Mouse (Mus musculus) hindbrain, embryonic 11.5 days (tissue): ENCODE results near the gene Arid1b. TPM values are rescaled to one million over a fixed set of nuclear protein-coding genes. Genes with fewer than 3 reads are reported as not detected.

Experiments used
- ATAC-seq: fragments of 200-750 bp; cut with Nextera tagmentation; 2 replicates; pipeline ENCODE4 v1.8.0; 2017; ENCODE audit warnings: mild to moderate bottlenecking, moderate TSS enrichment, moderate library complexity; ENCODE audit not compliant: low FRiP score
- DNase-seq: peaks from one replicate; pipeline ENCODE4 v3.0.0-alpha.2; 2015; ENCODE audit warnings: low spot score
- H3K27ac ChIP-seq: fragments of 300-500 bp; sonication (generic); 2 replicates; pipeline ENCODE4 v1.5.1; 2014; ENCODE audit warnings: mild to moderate bottlenecking, low read depth, low read length
- H3K27me3 ChIP-seq: fragments of 300-500 bp; sonication (generic); 2 replicates; pipeline ENCODE4 v1.6.1; 2014; ENCODE audit warnings: mild to moderate bottlenecking, low read length, moderate library complexity, mixed read lengths; ENCODE audit not compliant: control insufficient read depth, insufficient read depth
- H3K36me3 ChIP-seq: fragments of 300-500 bp; sonication (generic); 2 replicates; pipeline ENCODE4 v1.6.1; 2014; ENCODE audit warnings: mild to moderate bottlenecking, low read length, moderate library complexity, mixed read lengths; ENCODE audit not compliant: control insufficient read depth, insufficient read depth
- H3K4me1 ChIP-seq: fragments of 300-500 bp; sonication (generic); replicated peaks from 2 replicates; pipeline ENCODE4 v1.6.1; 2014; ENCODE audit warnings: low read length, mixed read lengths; ENCODE audit not compliant: control insufficient read depth, insufficient read depth
- H3K4me2 ChIP-seq: fragments of 300-500 bp; sonication (generic); replicated peaks from 2 replicates; pipeline ENCODE4 v1.6.1; 2014; ENCODE audit warnings: mild to moderate bottlenecking, low read depth, low read length
- H3K4me3 ChIP-seq: fragments of 300-500 bp; sonication (generic); 2 replicates; pipeline ENCODE4 v1.5.1; 2014; ENCODE audit warnings: low read depth, low read length
- H3K9ac ChIP-seq: fragments of 300-500 bp; sonication (generic); 2 replicates; pipeline ENCODE4 v1.6.1; 2014; ENCODE audit warnings: low read depth, low read length
- H3K9me3 ChIP-seq: fragments of 300-500 bp; sonication (generic); 2 replicates; pipeline ENCODE4 v1.6.1; 2016; ENCODE audit warnings: low read length; ENCODE audit not compliant: control insufficient read depth
- WGBS: fragments of 180-500 bp; shearing (Covaris S2); extraction: QIAGEN DNeasy Blood & Tissue Kit; methylation state at CpG from one replicate; pipeline ENCODE4 v1.1.7; 2014; 5-methylcytosine and 5-hydroxymethylcytosine counted together
- polyA plus RNA-seq: library from polyadenylated mRNA; unstranded; fragments of >200 nt; fragmentation: Nextera tagmentation; extraction: Ambion mirVana; gene quantifications from 2 replicates; pipeline ENCODE4 v1.2.1, GENCODE M21; 2014

Arid1b gene
- polyA plus RNA-seq, 1 experiment from 2014 or later = 18.6 TPM

DNA sequence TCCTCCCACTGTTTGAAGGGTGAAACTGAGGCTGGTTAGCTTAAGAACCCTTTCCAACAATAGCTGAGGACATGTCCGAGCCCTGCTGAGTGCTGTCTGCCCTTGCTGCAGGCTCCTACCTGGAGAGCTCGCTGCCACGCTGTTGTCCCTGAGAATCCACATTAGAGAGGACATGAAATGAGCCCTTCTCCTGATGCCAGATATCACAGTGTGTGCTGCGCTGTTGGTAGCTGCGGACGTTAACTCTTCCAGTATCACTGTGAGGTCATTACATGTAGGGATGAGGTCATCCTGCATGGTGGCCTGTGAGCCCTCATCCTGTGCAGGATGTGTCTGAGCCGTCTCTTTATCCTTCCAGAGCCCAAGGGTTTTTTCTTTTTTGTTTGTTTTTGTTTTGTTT, 235.9 kb downstream of the Arid1b start:
- no peak overlapping the region for H3K4me2 ChIP-seq
- no peak for ATAC-seq
- no peaks in the 10 kb centered on the region for H3K9me3 ChIP-seq
- no peaks in the 10 kb centered on the region for H3K27me3 ChIP-seq
- H3K27ac ChIP-seq = no peak overlapping the region
- no peak overlapping the region for H3K4me3 ChIP-seq
- DNase-seq = no peak
- H3K4me1 ChIP-seq = no peaks in the 10 kb centered on the region; the same call in 1 of the 2 replicates
- H3K36me3 ChIP-seq = no peaks in the 10 kb centered on the region
- 79% methylated on average over 7 of the region's 7 CpGs for WGBS
- no peak overlapping the region for H3K9ac ChIP-seq

- WGBS = 67% methylated on average over 2 of the region's 2 CpGs
- no peak overlapping the region for H3K9ac ChIP-seq
- ATAC-seq = no peak
- no peaks in the 10 kb centered on the region for H3K36me3 ChIP-seq
- H3K9me3 ChIP-seq = no peaks in the 10 kb centered on the region
- H3K27ac ChIP-seq = no peak overlapping the region
- no peak for DNase-seq
- H3K4me2 ChIP-seq = no peak overlapping the region
- no peak overlapping the region for H3K4me3 ChIP-seq
- H3K4me1 ChIP-seq = peaks cover 3% of the 10 kb centered on the region; the same call in 1 of the 2 replicates
- H3K27me3 ChIP-seq = no peaks in the 10 kb centered on the region
These were observed 238.0 kb downstream of the Arid1b start for GRCm38 (mm10) chr17:5232180-5232579.

DNA sequence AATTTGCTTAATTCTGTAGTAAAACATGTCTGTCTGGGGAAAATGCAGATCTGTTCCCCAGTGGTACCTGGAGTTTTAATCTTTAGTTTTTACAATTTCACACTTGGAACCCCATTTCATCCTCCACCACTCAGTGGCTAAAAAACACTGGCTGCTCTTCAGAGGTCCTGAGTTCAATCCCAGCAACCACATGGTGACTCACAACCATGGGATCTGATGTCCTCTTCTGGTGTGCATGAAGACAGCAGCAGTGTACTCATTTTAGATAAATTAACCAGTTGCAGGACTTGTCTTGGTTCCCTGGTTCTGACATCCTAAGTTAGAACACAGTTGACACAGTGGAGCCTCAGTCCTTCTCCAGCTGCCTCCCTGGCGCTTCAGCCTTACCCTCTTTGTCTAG, 239.9 kb downstream of the Arid1b start:
- ATAC-seq (no peak), DNase-seq (no peak)
- Histone ChIP-seq H3K27me3 (no peaks in the 10 kb centered on the region), H3K4me2 (no peak overlapping the region), H3K4me3 (no peak overlapping the region), H3K36me3 (no peaks in the 10 kb centered on the region), H3K9me3 (no peaks in the 10 kb centered on the region), H3K4me1 (0 out of 2 replicates have a peak, but pooled peaks cover 3% of the 10 kb centered on the region), H3K27ac (no peak overlapping the region), H3K9ac (no peak overlapping the region)
- WGBS = 100% methylated on average over 1 of the region's 1 CpGs

- Histone ChIP-seq H3K4me3 (no peak overlapping the region), H3K27me3 (no peaks in the 10 kb centered on the region), H3K9me3 (no peaks in the 10 kb centered on the region), H3K4me1 (0 out of 2 replicates have a peak, but pooled peaks cover 3% of the 10 kb centered on the region), H3K36me3 (no peaks in the 10 kb centered on the region), H3K9ac (no peak overlapping the region), H3K4me2 (no peak overlapping the region), H3K27ac (no peak overlapping the region)
- ATAC-seq (no peak), DNase-seq (no peak)
- WGBS = 84% methylated on average over 9 of the region's 9 CpGs
These were observed 240.9 kb downstream of the Arid1b start for GRCm38 (mm10) chr17:5235057-5235456.

DNA sequence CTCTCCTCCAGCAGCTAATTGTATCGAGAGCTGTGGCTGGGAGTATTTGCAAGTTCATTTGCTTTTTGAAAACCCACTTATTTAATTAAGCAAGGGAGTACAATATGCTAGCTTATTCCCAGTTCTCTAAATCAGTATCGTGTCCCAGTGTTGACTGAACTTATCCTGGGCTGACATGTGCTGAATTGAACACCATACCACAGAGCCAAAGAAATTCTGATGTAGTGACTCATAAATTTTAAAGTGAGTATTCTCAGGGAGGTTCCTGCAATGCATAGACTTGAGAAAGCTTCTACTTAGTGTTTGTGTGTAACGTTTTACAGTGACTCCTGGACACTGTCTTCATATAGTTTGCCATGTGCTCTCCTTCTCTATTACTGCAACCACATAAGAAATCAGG, 243.6 kb downstream of the Arid1b start:
- Histone ChIP-seq H3K9me3 (no peaks in the 10 kb centered on the region), H3K4me3 (no peak overlapping the region), H3K36me3 (no peaks in the 10 kb centered on the region), H3K4me1 (0 out of 2 replicates have a peak, but pooled peaks cover 3% of the 10 kb centered on the region), H3K27ac (no peak overlapping the region), H3K4me2 (no peak overlapping the region), H3K9ac (no peak overlapping the region), H3K27me3 (no peaks in the 10 kb centered on the region)
- ATAC-seq (no peak), DNase-seq (no peak)
- 86% methylated on average over 3 of the region's 3 CpGs for WGBS

GRCm38 (mm10) chr17:5238387-5239245, 244.5 kb downstream of the Arid1b start:
- H3K27me3 ChIP-seq = no peaks in the 10 kb centered on the region
- 66% methylated on average over 16 of the region's 16 CpGs for WGBS
- 0 out of 2 replicates have a peak, but pooled peaks cover 3% of the 10 kb centered on the region for H3K4me1 ChIP-seq
- DNase-seq (no peak), ATAC-seq (no peak)
- H3K4me2 ChIP-seq = no peak overlapping the region
- H3K9ac ChIP-seq = no peak overlapping the region
- H3K27ac ChIP-seq = no peak overlapping the region
- H3K9me3 ChIP-seq = no peaks in the 10 kb centered on the region
- H3K4me3 ChIP-seq = no peak overlapping the region
- no peaks in the 10 kb centered on the region for H3K36me3 ChIP-seq

DNA sequence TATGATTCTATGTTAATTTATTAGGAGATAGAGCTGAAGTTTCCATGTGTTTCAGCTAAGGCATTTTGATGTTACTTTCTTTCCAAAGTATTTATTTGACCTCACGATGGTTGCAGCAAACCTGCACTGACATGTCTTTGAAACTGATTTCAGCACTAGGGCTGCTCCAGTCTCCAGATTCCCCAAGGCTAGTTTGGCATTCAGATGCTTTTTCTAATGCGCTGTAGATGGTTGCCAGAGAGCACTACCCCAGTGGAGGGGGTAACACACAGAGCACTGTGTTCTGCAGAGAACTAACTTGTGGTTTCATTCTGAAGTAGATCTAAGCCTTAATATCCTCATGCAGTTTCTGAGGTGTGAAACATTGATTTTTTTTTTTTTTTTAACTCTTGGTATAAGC, 250.4 kb downstream of the Arid1b start:
- Histone ChIP-seq H3K4me3 (no peak overlapping the region), H3K4me2 (no peak overlapping the region), H3K4me1 (no peaks in the 10 kb centered on the region), H3K36me3 (no peaks in the 10 kb centered on the region), H3K9me3 (no peaks in the 10 kb centered on the region), H3K27me3 (no peaks in the 10 kb centered on the region), H3K9ac (no peak overlapping the region), H3K27ac (no peak overlapping the region)
- WGBS = 97% methylated on average over 2 of the region's 2 CpGs
- ATAC-seq (no peak), DNase-seq (no peak)

GRCm38 (mm10) chr17:5246688-5247087, 252.6 kb downstream of the Arid1b start:
- 88% methylated on average over 11 of the region's 11 CpGs for WGBS

GRCm38 (mm10) chr17:5247247-5247646, 253.1 kb downstream of the Arid1b start:
- no peak overlapping the region for H3K27ac ChIP-seq
- H3K27me3 ChIP-seq = no peaks in the 10 kb centered on the region
- H3K4me1 ChIP-seq = no peaks in the 10 kb centered on the region
- ATAC-seq (no peak), DNase-seq (no peak)
- H3K36me3 ChIP-seq = no peaks in the 10 kb centered on the region
- no peaks in the 10 kb centered on the region for H3K9me3 ChIP-seq
- H3K4me3 ChIP-seq = no peak overlapping the region
- no peak overlapping the region for H3K9ac ChIP-seq
- H3K4me2 ChIP-seq = no peak overlapping the region
- 95% methylated on average over 7 of the region's 7 CpGs for WGBS

More at GRCm38 (mm10) chr17:5246688-5247087, 252.6 kb downstream of the Arid1b start:
- DNase-seq = no peak
- no peaks in the 10 kb centered on the region for H3K9me3 ChIP-seq
- no peak for ATAC-seq
- H3K4me1 ChIP-seq = no peaks in the 10 kb centered on the region
- no peaks in the 10 kb centered on the region for H3K36me3 ChIP-seq
- no peaks in the 10 kb centered on the region for H3K27me3 ChIP-seq
- H3K27ac ChIP-seq = no peak overlapping the region
- H3K4me2 ChIP-seq = no peak overlapping the region
- H3K9ac ChIP-seq = no peak overlapping the region
- no peak overlapping the region for H3K4me3 ChIP-seq
